Mouse (Mus musculus): ENCODE results near the gene Heg1. TPM values are rescaled to one million over a fixed set of nuclear protein-coding genes. Genes with fewer than 3 reads are reported as not detected.

Heg1 gene
- polyA plus RNA-seq, 1 experiment from 2014 or later: 25.4 TPM

DNA sequence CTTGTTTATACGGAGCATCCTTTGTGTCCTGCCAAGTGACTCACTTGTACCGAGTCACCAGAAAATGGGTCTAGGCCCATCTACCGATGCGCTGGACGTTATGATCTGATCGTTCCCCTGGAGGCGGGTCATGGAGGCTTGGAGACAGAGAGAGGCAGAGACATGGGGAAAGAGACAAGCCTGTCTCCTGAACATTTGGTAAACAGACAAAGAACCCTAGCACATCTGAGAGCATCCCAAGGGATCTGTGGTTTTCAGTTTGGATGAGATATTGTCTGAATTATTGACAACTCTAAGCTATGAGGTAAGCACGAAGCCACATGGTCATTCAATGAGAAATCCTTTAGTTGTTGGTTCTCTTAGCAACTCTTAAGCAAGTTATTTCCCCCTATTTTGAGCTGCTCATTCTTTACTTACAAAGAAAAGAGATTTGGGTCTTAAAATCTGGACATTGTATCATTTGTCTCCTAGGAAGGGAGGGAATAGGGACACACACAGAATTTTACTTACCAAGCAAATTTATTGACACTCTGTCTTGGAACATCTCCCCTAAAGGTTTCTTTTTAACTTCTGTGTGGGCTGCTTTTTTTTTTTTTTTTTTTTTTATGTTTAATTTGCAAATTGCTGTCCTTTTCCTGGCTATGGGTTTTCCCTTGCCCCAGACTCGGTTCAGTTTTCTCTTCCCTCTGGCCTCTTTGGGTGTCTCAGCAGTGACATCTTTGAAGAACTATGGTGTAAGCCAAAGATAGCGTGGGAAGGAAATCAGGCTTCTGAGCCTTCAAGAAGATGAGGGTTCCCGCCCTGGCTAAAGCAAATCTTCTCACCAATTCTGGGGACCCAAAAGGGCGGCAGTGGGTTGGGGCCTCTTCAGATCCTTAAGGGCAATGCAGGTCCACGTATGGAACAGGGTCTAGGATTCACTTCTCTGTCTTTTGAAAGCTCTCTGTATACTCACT lies 686 bp upstream of the Heg1 start:
- Histone ChIP-seq H3K4me1 (ENCODE audit: insufficient read depth) (peaks cover 11% of the 10 kb centered on the region; the same call in 1 of the 2 replicates), H3K36me3 (ENCODE audit: insufficient read depth) (no peaks in the 10 kb centered on the region), H3K27ac (ENCODE audit: low read depth) (peak overlapping the region; percentile 86; the same call in 1 of the 2 replicates), H3K9me3 (ENCODE audit: low read depth, low read length) (no peaks in the 10 kb centered on the region), H3K4me3 (ENCODE audit: low read depth, low read length) (peak overlapping the region; percentile 83), H3K4me2 (peak overlapping the region; percentile 76), H3K9ac (peak overlapping the region; percentile 79), H3K27me3 (ENCODE audit: insufficient read depth, low read length) (no peaks in the 10 kb centered on the region)
- 61% methylated on average over 13 of the region's 13 CpGs for WGBS
- DNase-seq (peak; percentile 57), ATAC-seq (ENCODE audit: insufficient read depth) (0 out of 2 replicates have a peak, but pooled peaks have one; percentile 4)
- no peak for TF ChIP-seq CTCF (IDR thresholded peaks at IDR 0.05; ENCODE audit: low read depth)

GRCm38 (mm10) chr16:33684703-33685701 lies 832 bp downstream of the Heg1 start:
- Histone ChIP-seq H3K9ac (peak overlapping the region; percentile 79), H3K4me3 (ENCODE audit: low read depth, low read length) (peak overlapping the region; percentile 83), H3K9me3 (ENCODE audit: low read depth, low read length) (no peaks in the 10 kb centered on the region), H3K36me3 (ENCODE audit: insufficient read depth) (no peaks in the 10 kb centered on the region), H3K27me3 (ENCODE audit: insufficient read depth, low read length) (no peaks in the 10 kb centered on the region), H3K27ac (ENCODE audit: low read depth) (peak overlapping the region; percentile 86), H3K4me2 (peak overlapping the region; percentile 76), H3K4me1 (ENCODE audit: insufficient read depth) (peaks cover 11% of the 10 kb centered on the region; the same call in 1 of the 2 replicates)
- ATAC-seq (ENCODE audit: insufficient read depth): peak; percentile 58; the same call in 1 of the 2 replicates
- under 1% methylated on average over 46 of the region's 46 CpGs for WGBS
- TF ChIP-seq CTCF (IDR thresholded peaks at IDR 0.05; ENCODE audit: low read depth): no peak
- peak; percentile 46 for DNase-seq

DNA sequence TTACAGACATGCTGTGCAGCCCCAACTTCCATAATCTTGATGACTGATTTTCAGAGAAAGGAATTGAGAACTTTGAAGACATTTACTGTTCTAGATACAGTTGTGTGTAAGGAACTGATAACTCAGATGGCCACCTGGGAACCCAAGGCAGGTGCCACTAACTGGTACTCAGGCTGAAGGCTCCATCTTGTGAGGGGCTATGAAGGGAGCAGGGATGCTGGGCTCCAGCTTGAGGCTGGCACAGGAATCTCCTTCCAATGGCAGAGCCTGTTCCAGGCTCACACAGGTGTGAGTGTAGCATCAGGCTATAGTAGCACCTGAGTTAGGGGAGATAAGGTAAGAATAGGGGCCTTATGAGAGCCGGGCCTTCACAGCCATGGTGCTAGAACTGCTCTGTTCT lies 1.9 kb downstream of the Heg1 start:
- H3K4me1 ChIP-seq (ENCODE audit: insufficient read depth): peaks cover 11% of the 10 kb centered on the region; the same call in 1 of the 2 replicates
- DNase-seq (no peak), ATAC-seq (ENCODE audit: insufficient read depth) (no peak)
- no peaks in the 10 kb centered on the region for H3K9me3 ChIP-seq (ENCODE audit: low read depth, low read length)
- peak overlapping the region; percentile 83 for H3K4me3 ChIP-seq (ENCODE audit: low read depth, low read length)
- H3K36me3 ChIP-seq (ENCODE audit: insufficient read depth): no peaks in the 10 kb centered on the region
- H3K4me2 ChIP-seq: peak overlapping the region; percentile 76
- H3K27ac ChIP-seq (ENCODE audit: low read depth): no peak overlapping the region
- no peak for TF ChIP-seq CTCF (IDR thresholded peaks at IDR 0.05; ENCODE audit: low read depth)
- H3K9ac ChIP-seq: peak overlapping the region; percentile 79
- WGBS: 64% methylated on average over 1 of the region's 1 CpGs
- no peaks in the 10 kb centered on the region for H3K27me3 ChIP-seq (ENCODE audit: insufficient read depth, low read length)

GRCm38 (mm10) chr16:33687724-33688123 lies 3.6 kb downstream of the Heg1 start:
- no peaks in the 10 kb centered on the region for H3K27me3 ChIP-seq (ENCODE audit: insufficient read depth, low read length)
- no peaks in the 10 kb centered on the region for H3K9me3 ChIP-seq (ENCODE audit: low read depth, low read length)
- ATAC-seq (ENCODE audit: insufficient read depth): no peak
- no peak for TF ChIP-seq CTCF (IDR thresholded peaks at IDR 0.05; ENCODE audit: low read depth)
- no peak overlapping the region for H3K9ac ChIP-seq
- H3K36me3 ChIP-seq (ENCODE audit: insufficient read depth): no peaks in the 10 kb centered on the region
- WGBS: 76% methylated on average over 3 of the region's 3 CpGs
- H3K4me3 ChIP-seq (ENCODE audit: low read depth, low read length): no peak overlapping the region
- no peak for DNase-seq
- H3K4me1 ChIP-seq (ENCODE audit: insufficient read depth): peaks cover 11% of the 10 kb centered on the region; the same call in 1 of the 2 replicates
- H3K27ac ChIP-seq (ENCODE audit: low read depth): no peak overlapping the region; the same call in 1 of the 2 replicates
- H3K4me2 ChIP-seq: peak overlapping the region; percentile 76

DNA sequence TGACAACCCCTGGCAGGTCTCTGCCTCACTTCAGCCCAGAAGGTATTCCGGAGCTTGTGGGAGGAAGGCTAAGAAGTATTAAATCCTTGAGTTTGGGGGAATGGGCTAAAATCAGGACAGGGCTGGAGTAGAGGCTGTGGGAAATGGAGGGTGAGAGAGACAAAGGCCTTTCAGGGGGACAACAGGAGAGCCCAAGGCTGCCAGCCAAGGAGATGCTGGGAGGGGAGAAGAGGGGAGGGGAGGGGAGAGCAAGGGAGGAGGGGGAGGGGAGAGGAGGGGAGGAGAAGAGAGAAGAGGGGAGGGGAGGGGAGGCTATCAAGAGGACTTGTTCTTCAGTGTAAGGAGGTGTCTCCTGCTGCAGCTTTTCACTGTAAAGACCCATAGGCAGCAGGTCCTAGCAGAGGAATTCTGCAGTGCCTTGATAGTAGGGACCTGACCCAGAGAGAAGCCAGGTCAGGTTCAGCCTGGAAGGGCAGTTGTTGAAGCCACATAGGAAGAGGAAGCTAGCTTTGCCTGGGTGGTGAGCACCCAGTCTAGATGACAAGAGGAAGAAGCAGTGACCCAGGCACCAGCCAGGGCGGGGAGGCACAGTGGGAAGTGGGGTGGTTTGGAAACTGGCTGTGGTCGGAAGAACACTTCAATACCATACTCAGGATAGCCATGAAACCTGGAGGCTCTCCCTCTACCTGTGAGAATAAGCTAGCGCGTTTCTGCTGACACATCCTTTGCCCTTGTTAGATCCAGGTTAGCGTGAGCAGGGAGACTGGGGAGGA lies 7.0 kb downstream of the Heg1 start:
- DNase-seq: no peak
- no peak overlapping the region for H3K4me3 ChIP-seq (ENCODE audit: low read depth, low read length)
- no peaks in the 10 kb centered on the region for H3K27me3 ChIP-seq (ENCODE audit: insufficient read depth, low read length)
- no peak for TF ChIP-seq CTCF (IDR thresholded peaks at IDR 0.05; ENCODE audit: low read depth)
- no peaks in the 10 kb centered on the region for H3K9me3 ChIP-seq (ENCODE audit: low read depth, low read length)
- H3K27ac ChIP-seq (ENCODE audit: low read depth): no peak overlapping the region
- peaks cover 6% of the 10 kb centered on the region; the same call in 1 of the 2 replicates for H3K4me1 ChIP-seq (ENCODE audit: insufficient read depth)
- no peak overlapping the region for H3K4me2 ChIP-seq
- ATAC-seq (ENCODE audit: insufficient read depth): no peak
- no peak overlapping the region for H3K9ac ChIP-seq
- H3K36me3 ChIP-seq (ENCODE audit: insufficient read depth): no peaks in the 10 kb centered on the region
- 66% methylated on average over 6 of the region's 6 CpGs for WGBS

- 79% methylated on average over 1 of the region's 1 CpGs for WGBS
- no peak overlapping the region for H3K9ac ChIP-seq
- no peak for DNase-seq
- TF ChIP-seq CTCF (IDR thresholded peaks at IDR 0.05; ENCODE audit: low read depth): no peak
- no peaks in the 10 kb centered on the region for H3K27me3 ChIP-seq (ENCODE audit: insufficient read depth, low read length)
- H3K27ac ChIP-seq (ENCODE audit: low read depth): no peak overlapping the region
- H3K4me3 ChIP-seq (ENCODE audit: low read depth, low read length): no peak overlapping the region
- H3K4me1 ChIP-seq (ENCODE audit: insufficient read depth): peaks cover 6% of the 10 kb centered on the region
- H3K4me2 ChIP-seq: no peak overlapping the region
- no peak for ATAC-seq (ENCODE audit: insufficient read depth)
- no peaks in the 10 kb centered on the region for H3K9me3 ChIP-seq (ENCODE audit: low read depth, low read length)
- no peaks in the 10 kb centered on the region for H3K36me3 ChIP-seq (ENCODE audit: insufficient read depth)
Measured at GRCm38 (mm10) chr16:33693553-33693952, 9.4 kb downstream of the Heg1 start.

Data from lung, embryonic 14.5 days (tissue).